Mouse (Mus musculus) naive thymus-derived CD4-positive, alpha-beta T cell, adult 5 months (primary cell): ENCODE measurements around the gene Cyp2c69. TPM values are rescaled to one million over a fixed set of nuclear protein-coding genes. Genes with fewer than 3 reads are reported as not detected.

Source experiments
- polyA plus RNA-seq: library from polyadenylated mRNA; unstranded; fragments of 100-300 nt; shearing (Covaris generic); gene quantifications from one replicate; pipeline ENCODE4 v1.2.1, GENCODE M21; 2017

Cyp2c69 gene
- polyA plus RNA-seq, result not detected

GRCm38 (mm10) chr19:39886699-39887098 lies at the start of gene Cyp2c69:
Gene Cyp2c69 (minus strand): TSS chr19:39886799.

GRCm38 (mm10) chr19:39812714-39813113 lies 73.9 kb downstream of the Cyp2c69 start, which contains the start of gene Cyp2c40:
Gene Cyp2c40 (minus strand): TSS chr19:39812814.

Other genes with a start within 250 kb of the Cyp2c69 start
- gene Cyp2c67, start 237.7 kb downstream of the Cyp2c69 start, polyA plus RNA-seq, result not detected
- gene Cyp2c68, start 145.7 kb downstream of the Cyp2c69 start, polyA plus RNA-seq, result not detected
- not detected for gene Cyp2c40, start 74.0 kb downstream of the Cyp2c69 start, polyA plus RNA-seq
- gene Cyp2c37, start 105.6 kb upstream of the Cyp2c69 start, polyA plus RNA-seq, result not detected
- gene Cyp2c54, start 187.0 kb upstream of the Cyp2c69 start, polyA plus RNA-seq, result not detected
- gene Cyp2c50, start 202.9 kb upstream of the Cyp2c69 start, polyA plus RNA-seq, result not detected